Mouse (Mus musculus) embryo, embryonic 9.5 days (tissue): Measurements from ENCODE around the gene Zfp791.
A peak's percentile ranks its signal among the peaks of the same experiment; 100 is the strongest.
"Not testable (repeated sequence)": the region's sequence is repeated elsewhere in the genome, so short reads cannot be mapped to it uniquely, and the experiment has no call there.

Source experiments
- DNase-seq: peaks from one replicate; pipeline ENCODE4 v3.0.0-alpha.2; 2017; ENCODE audit errors: extremely low spot score

Zfp791 gene

GRCm38 (mm10) chr8:85122995-85123394, at the start of gene Zfp791:
Zfp791 (minus strand) TSS chr8:85123095.
- DNase-seq: no peak

GRCm38 (mm10) chr8:85171291-85171690, 48.4 kb upstream of the Zfp791 start:
- peak; percentile 47 for DNase-seq

GRCm38 (mm10) chr8:85151624-85152023, 28.7 kb upstream of the Zfp791 start, which contains the start of gene Cks1brt:
Cks1brt (plus strand) TSS chr8:85151924.
- DNase-seq: no peak

GRCm38 (mm10) chr8:85142516-85142915, 19.6 kb upstream of the Zfp791 start:
- no peak for DNase-seq

- DNase-seq: not testable (repeated sequence)
Measured at GRCm38 (mm10) chr8:85135690-85136089, 12.8 kb upstream of the Zfp791 start.

GRCm38 (mm10) chr8:85132335-85132734, 9.4 kb upstream of the Zfp791 start:
- no peak for DNase-seq

- no peak for DNase-seq
Measured at GRCm38 (mm10) chr8:85123691-85124090, 796 bp upstream of the Zfp791 start.

GRCm38 (mm10) chr8:85120251-85120650, 2.6 kb downstream of the Zfp791 start:
- DNase-seq: not testable (repeated sequence)

GRCm38 (mm10) chr8:85119052-85119981, 3.6 kb downstream of the Zfp791 start:
- DNase-seq: peak; percentile 80

- DNase-seq: no peak
Measured at GRCm38 (mm10) chr8:85116984-85117383, 5.9 kb downstream of the Zfp791 start.

- DNase-seq: no peak
Measured at GRCm38 (mm10) chr8:85115501-85115900, 7.4 kb downstream of the Zfp791 start.

- no peak for DNase-seq
Measured at GRCm38 (mm10) chr8:85113241-85113640, 9.7 kb downstream of the Zfp791 start.

- DNase-seq: no peak
Measured at GRCm38 (mm10) chr8:85100076-85100665, 22.7 kb downstream of the Zfp791 start.

- no peak for DNase-seq
Measured at GRCm38 (mm10) chr8:85096850-85097249, 26.0 kb downstream of the Zfp791 start.

GRCm38 (mm10) chr8:85096196-85096595, 26.7 kb downstream of the Zfp791 start:
- no peak for DNase-seq

GRCm38 (mm10) chr8:85095566-85095965, 27.3 kb downstream of the Zfp791 start:
- no peak for DNase-seq

- DNase-seq: no peak
Measured at GRCm38 (mm10) chr8:85095051-85095450, 27.8 kb downstream of the Zfp791 start.

- DNase-seq: no peak
Measured at GRCm38 (mm10) chr8:85091526-85092090, 31.3 kb downstream of the Zfp791 start.

- DNase-seq: no peak
Measured at GRCm38 (mm10) chr8:85090856-85091255, 32.0 kb downstream of the Zfp791 start.

GRCm38 (mm10) chr8:85088771-85089170, 34.1 kb downstream of the Zfp791 start:
- no peak for DNase-seq

GRCm38 (mm10) chr8:85086238-85086637, 36.7 kb downstream of the Zfp791 start:
- no peak for DNase-seq

- no peak for DNase-seq
Measured at GRCm38 (mm10) chr8:85084633-85085032, 38.3 kb downstream of the Zfp791 start.
